In genomic region chr7:98503951-98504647, GRCm38 (mm10) we compare ENCODE assay signal across 8 mouse cellular contexts. TPM values are rescaled to one million over a fixed set of nuclear protein-coding genes. Genes with fewer than 3 reads are reported as not detected.
DNase-seq lines count a peak whose midpoint lies in the region; ATAC-seq and TF ChIP-seq lines count a peak whose summit lies in the region.

No protein-coding gene starts in this region.

- no peak overlapping the region for H3K9ac ChIP-seq in lung, embryonic 16.5 days (ENCODE audit: low read length)
- H3K9ac ChIP-seq in forebrain, postnatal 0 days, result no peak overlapping the region
- H3K9ac ChIP-seq in hindbrain, embryonic 15.5 days, result no peak overlapping the region

- H3K36me3 ChIP-seq in lung, embryonic 16.5 days (ENCODE audit: control insufficient read depth, insufficient read depth, low read length), result no peaks in the 10 kb centered on the region
- no peaks in the 10 kb centered on the region for H3K36me3 ChIP-seq in forebrain, postnatal 0 days (ENCODE audit: insufficient read depth)
- H3K36me3 ChIP-seq in hindbrain, embryonic 15.5 days, result no peaks in the 10 kb centered on the region

- no peak for DNase-seq in lung, postnatal 25 days (ENCODE audit: low spot score)
- no peak for DNase-seq in forebrain, postnatal 0 days
- DNase-seq in neural tube, embryonic 10.5 days (ENCODE audit: extremely low spot score, low spot score), result peak; percentile 32
- no peak for DNase-seq in spleen, postnatal 4 days (ENCODE audit: low spot score in 2 of 2)
- no peak for DNase-seq in spleen, postnatal 10 days (ENCODE audit: low spot score in 2 of 2)

- no peak overlapping the region for H3K4me2 ChIP-seq in lung, embryonic 16.5 days (ENCODE audit: low read depth, low read length)
- no peak overlapping the region for H3K4me2 ChIP-seq in forebrain, postnatal 0 days (ENCODE audit: low read depth)
- no peak overlapping the region for H3K4me2 ChIP-seq in hindbrain, embryonic 15.5 days

- no peaks in the 10 kb centered on the region for H3K27me3 ChIP-seq in lung, embryonic 16.5 days (ENCODE audit: control insufficient read depth, insufficient read depth, low read depth, low read length)
- H3K27me3 ChIP-seq in forebrain, postnatal 0 days (ENCODE audit: insufficient read depth, low read length), result no peaks in the 10 kb centered on the region
- no peaks in the 10 kb centered on the region for H3K27me3 ChIP-seq in hindbrain, embryonic 15.5 days

- WGBS in lung, embryonic 16.5 days, result 56% methylated on average over 6 of the region's 6 CpGs
- 71% methylated on average over 6 of the region's 6 CpGs for WGBS in forebrain, postnatal 0 days
- 68% methylated on average over 6 of the region's 6 CpGs for WGBS in hindbrain, embryonic 15.5 days

- TF ChIP-seq CTCF in forebrain, postnatal 0 days (IDR thresholded peaks at IDR 0.05; ENCODE audit: low read depth), result no peak

- peak overlapping the region; percentile 45 for H3K27ac ChIP-seq in lung, embryonic 16.5 days (ENCODE audit: low read length)
- H3K27ac ChIP-seq in forebrain, postnatal 0 days (ENCODE audit: low read depth, low read length), result no peak overlapping the region
- H3K27ac ChIP-seq in hindbrain, embryonic 15.5 days (replicated peaks), result no peak overlapping the region

- H3K4me3 ChIP-seq in lung, embryonic 16.5 days (ENCODE audit: low read length), result no peak overlapping the region
- no peak overlapping the region for H3K4me3 ChIP-seq in forebrain, postnatal 0 days (ENCODE audit: low read depth, low read length)
- no peak overlapping the region for H3K4me3 ChIP-seq in hindbrain, embryonic 15.5 days

- H3K9me3 ChIP-seq in lung, embryonic 16.5 days (ENCODE audit: control insufficient read depth, low read length), result no peaks in the 10 kb centered on the region
- no peaks in the 10 kb centered on the region for H3K9me3 ChIP-seq in forebrain, postnatal 0 days (ENCODE audit: low read length)
- no peaks in the 10 kb centered on the region for H3K9me3 ChIP-seq in hindbrain, embryonic 15.5 days

- H3K4me1 ChIP-seq in lung, embryonic 16.5 days (replicated peaks; ENCODE audit: control insufficient read depth, insufficient read depth, low read length), result peaks cover 28% of the 10 kb centered on the region
- H3K4me1 ChIP-seq in forebrain, postnatal 0 days (ENCODE audit: insufficient read depth), result 0 out of 2 replicates have a peak, but pooled peaks cover 9% of the 10 kb centered on the region
- peaks cover 20% of the 10 kb centered on the region for H3K4me1 ChIP-seq in hindbrain, embryonic 15.5 days (replicated peaks)

- ATAC-seq in lung, embryonic 16.5 days (ENCODE audit: low read depth), result peak; percentile 85
- peak; percentile 65 for ATAC-seq in forebrain, postnatal 0 days
- ATAC-seq in hindbrain, embryonic 15.5 days (ENCODE audit: low FRiP score, low read depth), result peak; percentile 44; the same call in 1 of the 2 replicates
- no peak for ATAC-seq in erythroblast, adult 5-6 weeks (replicated peaks; ENCODE audit: low FRiP score, poor library complexity, severe bottlenecking)

RNA-seq across cellular contexts. Expression of gene Lrrc32, which starts 15.0 kb away (rescaled TPM):
- polyA plus RNA-seq in lung, embryonic 16.5 days (2015; fragmentation: Nextera tagmentation; extraction: Ambion mirVana), result 6.0 and 6.3 TPM in 2 replicates
- 3.3 and 6.0 TPM in 2 replicates for total RNA-seq in forebrain, postnatal 0 days (2014; rRNA removed)
- polyA plus RNA-seq in forebrain, postnatal 0 days (2015; fragmentation: Nextera tagmentation; extraction: Ambion mirVana), result 3.4 and 4.2 TPM in 2 replicates
- polyA plus RNA-seq in hindbrain, embryonic 15.5 days (2015; fragmentation: Nextera tagmentation; extraction: Ambion mirVana), result 4.6 and 5.6 TPM in 2 replicates
- not detected in 2 replicates for total RNA-seq in erythroblast, adult 5-6 weeks (2015; ENCODE audit: low replicate concordance)
- total RNA-seq in erythroblast, adult 5-6 weeks (2017; ENCODE audit: low replicate concordance), result not detected in 2 replicates
